Mouse (Mus musculus) G1E (cell line): ENCODE measurements around the gene Eif2s2.

Source experiments
- CTCF ChIP-seq: IDR thresholded peaks from 2 replicates; pipeline ENCODE4 v1.5.1; 2012; ENCODE audit warnings: low read depth, low read length, inconsistent platforms, mixed read lengths
- TAL1 ChIP-seq: conservative IDR thresholded peaks from 2 replicates; pipeline ENCODE4 v1.6.1; 2012; ENCODE audit warnings: low read depth, low read length, inconsistent platforms, mixed read lengths

DNA sequence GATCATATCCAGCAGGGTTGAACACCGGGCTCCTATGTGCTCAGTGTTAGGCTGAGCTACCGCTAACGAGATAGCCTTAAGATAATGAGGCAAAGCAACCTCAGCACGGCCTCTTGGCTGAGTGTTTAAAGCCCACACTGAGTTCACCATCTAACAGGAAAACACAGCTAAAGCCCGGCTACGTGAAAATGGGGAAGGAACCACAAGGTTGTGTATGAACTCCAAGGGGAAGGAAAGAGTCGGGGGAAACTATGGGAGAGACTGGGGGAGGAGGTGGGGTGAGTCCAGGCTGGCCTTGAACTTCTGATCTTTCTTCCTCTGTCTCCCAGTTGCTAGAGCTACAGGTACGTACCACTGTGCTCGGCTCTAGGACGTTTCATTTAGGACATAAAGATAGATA is 49.2 kb upstream of the Eif2s2 start:
- TF ChIP-seq CTCF (no peak), TAL1 (no peak)
